Mouse (Mus musculus) liver, embryonic 14.5 days (tissue): Measurements from ENCODE around the gene Btbd18. TPM values are rescaled to one million over a fixed set of nuclear protein-coding genes. Genes with fewer than 3 reads are reported as not detected.

ENCODE experiments used
- ATAC-seq: fragments of 200-750 bp; cut with Nextera tagmentation; 2 replicates; pipeline ENCODE4 v1.8.0; 2017; ENCODE audit warnings: moderate number of reproducible peaks, mild to moderate bottlenecking, moderate library complexity; ENCODE audit not compliant: insufficient read depth
- DNase-seq, 3 experiments: peaks; one replicate each; pipeline ENCODE4 v3.0.0-alpha.2; 2012 to 2013; ENCODE audit warnings: low read depth in 3 of 3, low spot score in 3 of 3
- H3K27ac ChIP-seq: fragments of 300-500 bp; sonication (generic); 2 replicates; pipeline ENCODE4 v1.5.1; 2014; ENCODE audit warnings: moderate library complexity, mild to moderate bottlenecking, control low read depth, inconsistent platforms
- H3K27me3 ChIP-seq: fragments of 300-500 bp; sonication (generic); 2 replicates; pipeline ENCODE4 v1.6.1; 2014; ENCODE audit warnings: mild to moderate bottlenecking, low read length, moderate library complexity; ENCODE audit not compliant: control insufficient read depth, insufficient read depth
- H3K36me3 ChIP-seq: fragments of 300-500 bp; sonication (generic); replicated peaks from 2 replicates; pipeline ENCODE4 v1.6.1; 2014; ENCODE audit warnings: low read depth; ENCODE audit not compliant: control insufficient read depth, insufficient read depth
- H3K4me1 ChIP-seq, 2 experiments: fragments of 200-500 bp in 1 of 2; fragments of 300-500 bp in 1 of 2; sonication (generic) in 1 of 2; replicated peaks; 2 replicates each; pipeline ENCODE4 v1.6.1; 2012 to 2014; ENCODE audit warnings: antibody characterized with exemption in 1 of 2, inconsistent platforms in 1 of 2, low read length in 1 of 2; ENCODE audit not compliant: control insufficient read depth in 2 of 2, insufficient read depth in 2 of 2
- H3K4me2 ChIP-seq: fragments of 300-500 bp; sonication (generic); 2 replicates; pipeline ENCODE4 v1.6.1; 2014; ENCODE audit warnings: low read depth, mild to moderate bottlenecking, control low read depth, moderate library complexity
- H3K4me3 ChIP-seq, 2 experiments: fragments of 200-500 bp in 1 of 2; fragments of 300-500 bp in 1 of 2; sonication (generic) in 1 of 2; 2 replicates each; pipeline ENCODE4 v1.5.1; 2012 to 2014; ENCODE audit warnings: low read depth in 2 of 2, low read length in 2 of 2, mild to moderate bottlenecking in 2 of 2, control low read depth in 1 of 2, inconsistent platforms in 1 of 2, moderate library complexity in 1 of 2; ENCODE audit not compliant: insufficient read depth in 1 of 2
- H3K9ac ChIP-seq: fragments of 300-500 bp; sonication (generic); replicated peaks from 2 replicates; pipeline ENCODE4 v1.6.1; 2014; ENCODE audit warnings: mild to moderate bottlenecking, control low read depth, moderate library complexity
- H3K9me3 ChIP-seq: fragments of 300-500 bp; sonication (generic); 2 replicates; pipeline ENCODE4 v1.6.1; 2016; ENCODE audit warnings: low read length, mixed read lengths; ENCODE audit not compliant: control insufficient read depth
- CTCF ChIP-seq: IDR thresholded peaks from 2 replicates; pipeline ENCODE4 v1.5.1; 2016; ENCODE audit warnings: antibody characterized with exemption, low read depth, control low read depth
- EP300 ChIP-seq: IDR thresholded peaks from 2 replicates; pipeline ENCODE4 v1.6.1; 2016; ENCODE audit warnings: antibody characterized with exemption, low read depth
- WGBS: fragments of 180-500 bp; shearing (Covaris S2); extraction: QIAGEN DNeasy Blood & Tissue Kit; methylation state at CpG from one replicate; pipeline ENCODE4 v1.1.7; 2014; ENCODE audit not compliant: insufficient replicate concordance; 5-methylcytosine and 5-hydroxymethylcytosine counted together
- polyA plus RNA-seq, 2 experiments: library from polyadenylated mRNA; depleted of rRNA in 1 of 2; stranded (reverse) in 1 of 2; unstranded in 1 of 2; fragments of >200 nt; fragmentation: Nextera tagmentation in 1 of 2; extraction: Ambion mirVana in 1 of 2; gene quantifications; 2 replicates each; pipeline versions ENCODE4 v1.2.1 to v1.2.3; 2012 to 2014

The Btbd18 gene
- polyA plus RNA-seq, 2 experiments, result not detected

DNA sequence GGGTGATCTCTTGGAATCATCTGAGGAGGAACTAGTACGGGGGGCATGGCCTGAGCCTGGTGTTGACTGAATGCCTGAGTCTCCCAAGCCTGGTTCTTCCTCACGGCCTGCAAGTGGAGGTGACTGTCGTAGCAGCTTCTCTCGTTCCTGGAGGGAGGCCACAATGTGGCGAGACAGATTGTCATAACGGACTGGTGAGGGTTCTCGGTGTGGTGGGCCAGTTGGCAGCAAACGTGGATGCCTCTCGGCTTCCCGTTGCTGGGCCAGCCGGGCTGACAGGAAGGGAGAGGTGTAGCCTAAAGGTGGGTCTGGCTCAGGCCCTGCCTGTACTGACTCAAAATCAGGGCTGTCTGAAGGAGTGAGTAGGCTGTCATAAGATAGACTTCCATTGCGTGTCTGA lies 31.2 kb downstream of the Btbd18 start:
- no peak for TF ChIP-seq CTCF
- Histone ChIP-seq H3K4me1 (peaks cover 0 to 7% of the 10 kb centered on the region in 2 experiments; a peak in 3 of 4 replicates), H3K27ac (no peak overlapping the region), H3K27me3 (no peaks in the 10 kb centered on the region), H3K9me3 (no peaks in the 10 kb centered on the region), H3K4me3 (no peak overlapping the region), H3K36me3 (peaks cover 91% of the 10 kb centered on the region), H3K9ac (no peak overlapping the region), H3K4me2 (no peak overlapping the region)
- DNase-seq (no peak), ATAC-seq (no peak)
- WGBS, result 84% methylated on average over 12 of the region's 12 CpGs

GRCm38 (mm10) chr2:84695007-84695695 lies 36.3 kb downstream of the Btbd18 start:
- no peak overlapping the region for H3K27ac ChIP-seq
- no peak for DNase-seq
- no peak for TF ChIP-seq CTCF
- no peak for TF ChIP-seq EP300
- no peaks in the 10 kb centered on the region for H3K9me3 ChIP-seq
- H3K36me3 ChIP-seq, result peaks cover 83% of the 10 kb centered on the region
- no peak for ATAC-seq
- H3K9ac ChIP-seq, result no peak overlapping the region
- H3K4me2 ChIP-seq, result no peak overlapping the region
- H3K27me3 ChIP-seq, result no peaks in the 10 kb centered on the region
- H3K4me3 ChIP-seq, result no peak overlapping the region
- WGBS, result 88% methylated on average over 5 of the region's 5 CpGs
- H3K4me1 ChIP-seq, result no peaks in the 10 kb centered on the region

DNA sequence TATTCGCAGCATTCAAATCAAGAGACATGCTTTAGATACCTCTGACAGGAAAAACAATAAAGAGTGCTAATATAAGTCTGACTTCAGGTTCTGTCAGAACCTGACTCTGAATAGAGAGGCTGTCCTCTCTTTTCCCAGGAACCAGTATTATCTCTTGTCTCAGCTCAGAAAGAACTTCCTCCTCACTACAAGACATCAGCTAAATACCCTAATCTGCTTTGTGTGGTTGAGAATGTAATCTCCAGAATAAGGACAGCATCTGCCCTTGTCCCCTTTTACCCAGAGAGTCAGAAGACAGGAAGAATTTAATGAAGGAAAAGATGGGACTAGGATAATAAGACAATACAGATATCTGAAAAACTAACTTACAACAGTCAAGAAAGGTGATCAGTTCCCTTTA lies 44.6 kb downstream of the Btbd18 start:
- no peaks in the 10 kb centered on the region for H3K9me3 ChIP-seq

GRCm38 (mm10) chr2:84704329-84704728 lies 45.5 kb downstream of the Btbd18 start:
- no peak for ATAC-seq
- no peaks in the 10 kb centered on the region for H3K27me3 ChIP-seq

More for the DNA sequence above, 44.6 kb downstream of the Btbd18 start:
- no peak for DNase-seq
- WGBS, result 59% methylated on average over 1 of the region's 1 CpGs
- Histone ChIP-seq H3K4me2 (no peak overlapping the region), H3K4me1 (peaks cover 5 to 6% of the 10 kb centered on the region in 2 experiments), H3K4me3 (no peak overlapping the region), H3K36me3 (peaks cover 51% of the 10 kb centered on the region), H3K9ac (no peak overlapping the region), H3K27ac (no peak overlapping the region), H3K27me3 (no peaks in the 10 kb centered on the region)
- ATAC-seq, result no peak
- no peak for TF ChIP-seq CTCF
- TF ChIP-seq EP300, result no peak

DNA sequence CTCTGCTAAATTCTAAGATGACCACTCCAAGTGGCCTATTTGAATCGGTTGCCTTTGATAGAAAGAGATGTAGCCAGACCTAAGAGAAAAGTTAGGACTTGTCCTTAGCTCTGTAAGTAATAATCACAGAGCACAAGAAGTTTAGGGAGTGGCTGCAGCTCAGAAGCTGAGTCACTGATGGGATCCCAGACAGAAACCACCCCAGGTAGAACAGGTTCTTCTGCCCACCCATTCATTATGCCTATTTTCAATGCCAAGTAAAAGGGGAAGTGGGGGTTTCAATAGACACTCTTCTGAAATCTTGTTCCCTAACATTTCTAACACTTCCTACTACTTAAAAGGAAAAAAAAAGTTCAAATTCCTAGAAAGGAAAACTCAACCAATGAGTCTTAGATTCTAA lies 46.4 kb downstream of the Btbd18 start:
- ATAC-seq, result no peak
- H3K4me3 ChIP-seq, result no peak overlapping the region
- H3K36me3 ChIP-seq, result peaks cover 53% of the 10 kb centered on the region
- H3K4me1 ChIP-seq, result peaks cover 5 to 6% of the 10 kb centered on the region in 2 experiments
- no peak overlapping the region for H3K9ac ChIP-seq
- H3K27ac ChIP-seq, result no peak overlapping the region
- H3K27me3 ChIP-seq, result no peaks in the 10 kb centered on the region
- 67% methylated on average over 1 of the region's 1 CpGs for WGBS
- no peak for DNase-seq
- TF ChIP-seq CTCF, result no peak
- TF ChIP-seq EP300, result no peak
- H3K4me2 ChIP-seq, result no peak overlapping the region
- H3K9me3 ChIP-seq, result no peaks in the 10 kb centered on the region

More at GRCm38 (mm10) chr2:84704329-84704728, 45.5 kb downstream of the Btbd18 start:
- DNase-seq, result no peak
- Histone ChIP-seq H3K36me3 (peaks cover 51% of the 10 kb centered on the region), H3K4me1 (peaks cover 5 to 6% of the 10 kb centered on the region in 2 experiments), H3K4me2 (no peak overlapping the region), H3K4me3 (no peak overlapping the region), H3K27ac (no peak overlapping the region; the same call in 1 of the 2 replicates), H3K9me3 (no peaks in the 10 kb centered on the region), H3K9ac (no peak overlapping the region)
- no peak for TF ChIP-seq CTCF
- TF ChIP-seq EP300, result no peak
- WGBS, result 78% methylated on average over 5 of the region's 5 CpGs
